Mouse (Mus musculus) left cerebral cortex, adult 9 months (tissue): ENCODE measurements around the gene Vmn1r93.
"Not testable (repeated sequence)": the region's sequence is repeated elsewhere in the genome, so short reads cannot be mapped to it uniquely, and the experiment has no call there.

Source experiments
- DNase-seq, 2 experiments: peaks; one replicate each; pipeline ENCODE4 v3.0.0; 2022; ENCODE audit warnings: low spot score in 2 of 2

Gene Vmn1r93

DNA sequence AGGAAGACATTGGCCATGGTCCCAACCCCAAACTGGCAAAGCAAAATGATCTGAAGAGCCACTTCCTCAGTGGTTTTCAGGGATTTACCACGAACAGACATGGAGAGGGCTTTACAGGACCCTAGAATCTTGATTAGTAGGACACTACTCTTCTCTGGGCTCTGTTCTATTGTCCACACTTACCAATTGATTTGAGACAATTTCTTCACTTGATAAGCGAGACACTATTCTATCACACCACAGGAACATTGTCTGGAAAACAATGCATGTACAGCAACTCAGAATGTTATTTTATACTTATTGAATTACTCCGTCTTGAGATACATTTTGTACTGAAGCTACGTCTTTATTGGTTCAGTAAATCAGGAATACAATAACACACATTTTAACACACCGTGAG, at the start of gene Vmn1r93:
Gene Vmn1r93 (minus strand): TSS at position 101 of the 400 bp plus-strand sequence.
- not testable (repeated sequence) for DNase-seq

DNA sequence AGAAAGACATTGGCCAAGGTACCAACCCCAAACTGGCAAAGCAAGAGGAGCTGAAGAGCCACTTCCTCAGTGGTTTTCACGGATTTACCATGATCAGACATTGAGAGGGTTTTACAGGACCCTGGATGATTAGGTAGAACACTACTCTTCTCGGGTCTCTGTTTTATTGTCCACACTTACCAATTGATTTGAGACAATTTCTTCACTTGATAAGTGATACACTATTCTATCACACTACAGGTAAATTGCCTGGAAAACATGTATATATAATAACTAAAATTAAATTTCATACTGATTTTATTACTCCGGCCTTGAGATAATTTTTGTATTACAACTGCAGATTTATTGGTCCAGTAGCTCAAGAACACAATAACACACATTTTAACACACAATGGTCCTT, 29.4 kb upstream of the Vmn1r93 start, which contains the start of gene Vmn1r94:
Gene Vmn1r94 (minus strand): TSS at position 101 of the 400 bp plus-strand sequence.
- not testable (repeated sequence) for DNase-seq

DNA sequence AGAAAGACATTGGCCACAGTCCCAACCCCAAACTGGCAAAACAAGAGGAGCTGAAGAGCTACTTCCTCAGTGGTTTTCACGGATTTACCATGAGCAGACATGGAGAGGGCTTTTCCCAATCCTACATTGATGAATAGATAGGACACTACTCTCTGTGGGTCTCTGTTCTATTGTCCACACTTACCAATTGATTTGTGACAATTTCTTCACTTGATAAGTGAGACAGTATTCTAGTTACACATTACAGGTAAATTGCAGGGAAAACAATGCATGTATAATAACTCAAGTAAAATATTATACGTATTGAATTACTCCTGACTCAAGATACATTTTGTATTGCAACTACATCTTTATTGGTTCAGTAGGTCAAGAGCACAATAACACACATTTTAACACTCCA, 16.4 kb downstream of the Vmn1r93 start, which contains the start of gene Gm16442:
Gene Gm16442 (minus strand): TSS at position 101 of the 400 bp plus-strand sequence.
- not testable (repeated sequence) for DNase-seq

DNA sequence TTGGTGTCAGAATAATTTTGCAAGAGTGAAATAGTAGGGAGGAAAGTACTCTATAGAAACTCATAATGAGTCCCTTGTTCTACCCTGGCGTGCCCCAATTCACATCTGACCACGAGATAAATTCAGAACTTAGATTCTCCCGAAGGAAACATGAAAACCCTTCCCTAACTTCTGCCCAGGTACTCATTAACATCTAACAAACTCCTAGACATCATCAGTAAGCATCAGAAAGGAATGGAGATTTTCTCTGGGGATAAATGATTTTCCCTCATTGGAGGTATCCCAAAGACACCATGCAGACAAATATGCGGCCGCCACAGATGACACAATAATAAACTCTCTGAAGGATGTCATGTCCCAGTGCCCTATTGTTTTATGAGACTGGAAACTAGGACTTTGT, 39.5 kb downstream of the Vmn1r93 start, which contains the start of gene Vmn1r91:
Gene Vmn1r91 (plus strand): TSS at position 301 of the 400 bp plus-strand sequence.
- DNase-seq = not testable (repeated sequence)
